Mouse (Mus musculus) right cerebral cortex, adult 18-20 months (tissue): ENCODE results near the gene Frs2.

Source experiments
- DNase-seq: peaks from one replicate; pipeline ENCODE4 v3.0.0; 2022; ENCODE audit warnings: mixed read lengths

The Frs2 gene

DNA sequence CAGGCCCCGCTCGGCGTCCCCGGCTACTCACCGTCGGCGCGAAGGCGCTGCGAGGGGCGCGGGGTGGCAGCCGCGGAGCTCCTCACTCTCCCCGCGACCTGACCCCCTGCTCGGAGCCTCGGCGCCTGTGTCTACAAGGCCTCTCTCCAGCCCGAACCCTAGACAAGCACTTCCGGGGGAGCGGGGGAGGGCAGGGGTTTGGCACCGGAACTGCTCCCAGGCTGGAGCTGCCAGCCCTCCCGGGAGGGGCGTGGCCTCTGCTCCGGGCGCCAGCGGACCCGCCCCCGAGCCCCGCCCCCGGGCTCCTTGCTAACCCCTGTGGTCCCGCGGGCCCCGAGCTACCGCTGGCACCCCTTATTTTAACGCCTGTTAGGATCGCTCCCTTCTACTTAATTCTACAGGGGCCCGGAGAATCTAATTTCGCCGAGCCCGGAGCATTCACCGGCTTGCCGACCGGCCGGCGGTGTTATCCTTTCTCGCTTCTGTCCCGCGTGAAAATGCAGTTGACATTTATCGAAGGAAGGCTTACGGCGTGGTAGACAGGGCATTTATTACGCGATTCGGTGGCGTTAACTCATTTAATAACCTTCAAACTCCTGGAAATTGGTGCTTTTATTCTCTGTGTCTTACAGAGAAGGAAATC lies at the start of gene Frs2:
Gene Frs2 (minus strand): TSS at position 174 of the 643 bp plus-strand sequence.
- DNase-seq, result peak; percentile 96

DNA sequence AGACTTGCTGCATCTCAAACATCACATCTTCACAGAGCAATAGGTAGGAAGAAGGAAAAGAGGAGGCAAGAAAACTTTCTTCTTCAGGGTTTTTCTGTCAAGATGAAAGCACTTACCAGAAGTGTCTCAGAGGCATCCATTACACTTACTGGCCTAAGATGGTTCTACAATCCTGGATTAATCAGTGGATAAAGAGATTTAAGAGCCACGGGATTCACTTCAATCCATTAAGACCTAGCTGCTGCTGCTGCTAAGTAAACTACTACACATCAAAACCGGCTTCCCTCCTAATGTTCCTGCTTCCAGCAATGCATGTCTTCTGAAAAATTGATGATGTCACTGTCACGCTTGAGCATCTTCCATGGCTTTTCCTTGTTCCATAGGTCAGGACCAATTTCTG lies 48.4 kb upstream of the Frs2 start:
- DNase-seq, result no peak

DNA sequence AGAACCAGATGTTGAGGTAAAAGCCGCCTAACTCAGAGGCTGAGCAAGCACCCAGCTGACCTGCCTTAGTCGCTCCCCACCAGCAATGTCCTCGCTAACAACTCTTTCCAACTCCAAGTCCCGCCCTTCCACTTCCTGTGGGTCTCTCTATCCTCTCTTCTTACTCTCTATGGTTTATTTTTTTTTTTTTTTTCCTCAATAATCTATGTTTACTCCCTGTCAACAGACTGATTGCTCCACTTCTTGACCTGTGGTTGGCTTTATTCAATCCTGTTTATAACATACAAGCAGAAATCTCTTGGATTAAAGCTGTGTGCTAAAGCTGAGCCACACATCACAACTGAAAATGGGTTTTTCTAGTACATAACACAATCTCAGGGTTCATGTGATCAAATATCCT lies 47.4 kb upstream of the Frs2 start:
- DNase-seq, result no peak

DNA sequence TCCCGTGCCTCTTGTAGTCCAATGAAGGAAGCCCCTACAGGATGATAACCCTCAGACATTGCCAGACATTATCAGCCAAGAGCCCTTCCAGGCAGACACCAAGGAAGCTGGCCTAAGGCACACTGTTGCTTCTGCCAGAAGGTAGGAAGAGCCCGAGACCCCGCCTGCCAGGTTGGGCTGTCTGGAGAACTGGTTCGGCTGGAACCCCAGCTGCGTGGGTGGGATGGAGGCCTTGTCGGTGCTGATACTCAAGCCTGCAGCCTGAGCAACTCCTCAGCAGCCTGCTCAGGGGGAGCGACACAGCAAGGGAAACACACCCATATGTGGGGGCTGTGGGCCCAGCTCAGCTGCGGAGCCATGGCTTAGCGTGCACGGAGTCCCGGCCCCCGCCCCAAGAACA lies 46.7 kb upstream of the Frs2 start:
- DNase-seq, result no peak

DNA sequence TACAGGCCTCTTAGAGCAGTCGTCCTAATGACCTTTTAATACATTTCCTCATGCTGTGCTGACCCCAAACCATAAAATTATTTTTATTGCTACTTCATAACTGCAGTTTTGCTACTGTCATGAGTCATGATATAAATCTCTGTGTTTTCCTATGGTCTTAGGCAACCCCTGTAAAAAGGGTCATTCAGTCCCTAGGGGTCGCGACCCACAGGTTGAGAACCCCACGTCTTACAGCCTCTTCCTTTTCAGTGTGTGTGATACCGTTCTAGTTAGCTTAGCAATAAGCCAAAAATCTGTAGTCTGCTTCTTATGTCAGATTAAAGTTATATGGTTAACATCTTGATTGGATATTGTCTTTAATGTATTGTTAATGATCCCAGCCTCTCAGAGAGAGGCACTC lies 45.0 kb upstream of the Frs2 start:
- no peak for DNase-seq

DNA sequence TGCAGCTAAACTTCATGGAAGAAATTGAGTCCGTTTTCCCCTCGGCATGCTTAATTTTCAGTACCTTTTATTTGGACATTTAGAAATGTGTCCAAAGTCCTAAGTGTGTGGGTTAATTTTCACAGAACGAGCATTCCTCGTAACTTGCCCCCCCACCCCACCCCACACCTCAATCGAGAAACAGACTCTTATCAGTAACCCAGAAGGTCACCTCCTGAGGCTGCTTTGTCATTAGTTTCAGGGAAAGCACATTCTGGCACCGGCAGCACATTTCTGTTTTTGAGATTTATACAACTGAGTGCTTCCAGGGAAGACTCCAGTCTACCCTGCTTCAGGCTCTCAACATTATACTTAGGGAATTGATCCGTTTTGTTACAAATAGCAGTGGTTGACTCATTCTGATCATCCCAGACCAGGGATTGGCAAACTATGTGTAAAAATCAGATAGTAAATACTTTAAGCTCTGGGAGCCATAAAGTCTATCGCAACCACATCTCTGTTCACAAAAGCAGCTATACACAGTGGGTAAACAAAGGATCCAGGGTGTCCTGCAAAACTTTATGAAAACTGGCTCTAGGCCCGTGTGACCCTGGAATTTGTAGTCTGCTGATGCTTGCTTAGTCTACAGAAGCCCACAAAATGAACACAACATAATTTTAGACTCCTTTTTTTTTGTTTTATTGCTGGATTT lies 37.2 kb upstream of the Frs2 start:
- DNase-seq, result no peak

DNA sequence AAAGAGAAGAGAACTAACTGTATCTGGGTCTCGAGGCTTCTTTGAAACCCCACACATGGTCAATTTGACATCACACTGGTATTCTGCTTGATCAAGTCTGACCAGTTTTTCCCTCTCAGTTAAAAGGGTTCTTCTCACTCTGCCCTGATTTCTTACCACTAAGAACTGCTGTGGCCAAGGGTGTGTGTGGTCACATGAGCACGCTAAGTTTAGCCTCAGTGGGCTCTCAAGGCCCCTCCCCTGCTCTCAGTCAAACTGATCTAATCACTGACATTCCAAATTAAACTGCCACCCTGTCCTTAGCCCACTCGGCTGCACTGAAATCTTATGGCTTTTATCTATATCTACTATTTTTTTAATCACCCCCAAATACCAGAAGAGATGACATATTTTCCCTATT lies 32.8 kb upstream of the Frs2 start:
- DNase-seq, result no peak

DNA sequence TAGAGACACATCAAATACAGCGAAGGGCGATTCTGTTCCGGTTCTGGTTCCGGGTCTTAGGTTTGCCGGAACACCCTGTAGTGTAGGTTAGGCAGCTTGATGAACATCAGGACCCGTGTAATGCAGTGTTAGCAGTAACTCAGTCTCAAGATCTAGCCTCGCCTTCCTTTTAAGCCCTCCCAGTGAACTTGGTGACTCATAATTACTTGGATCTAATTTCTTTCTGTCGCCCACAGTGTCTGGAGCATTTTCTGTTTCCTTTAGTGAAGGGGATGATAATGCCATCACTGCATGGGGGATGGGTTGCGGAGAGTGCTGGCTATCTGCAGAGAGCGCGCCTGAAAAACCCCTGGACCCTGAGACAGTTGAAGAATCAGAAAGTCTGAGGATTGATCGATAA lies 26.3 kb upstream of the Frs2 start:
- no peak for DNase-seq

DNA sequence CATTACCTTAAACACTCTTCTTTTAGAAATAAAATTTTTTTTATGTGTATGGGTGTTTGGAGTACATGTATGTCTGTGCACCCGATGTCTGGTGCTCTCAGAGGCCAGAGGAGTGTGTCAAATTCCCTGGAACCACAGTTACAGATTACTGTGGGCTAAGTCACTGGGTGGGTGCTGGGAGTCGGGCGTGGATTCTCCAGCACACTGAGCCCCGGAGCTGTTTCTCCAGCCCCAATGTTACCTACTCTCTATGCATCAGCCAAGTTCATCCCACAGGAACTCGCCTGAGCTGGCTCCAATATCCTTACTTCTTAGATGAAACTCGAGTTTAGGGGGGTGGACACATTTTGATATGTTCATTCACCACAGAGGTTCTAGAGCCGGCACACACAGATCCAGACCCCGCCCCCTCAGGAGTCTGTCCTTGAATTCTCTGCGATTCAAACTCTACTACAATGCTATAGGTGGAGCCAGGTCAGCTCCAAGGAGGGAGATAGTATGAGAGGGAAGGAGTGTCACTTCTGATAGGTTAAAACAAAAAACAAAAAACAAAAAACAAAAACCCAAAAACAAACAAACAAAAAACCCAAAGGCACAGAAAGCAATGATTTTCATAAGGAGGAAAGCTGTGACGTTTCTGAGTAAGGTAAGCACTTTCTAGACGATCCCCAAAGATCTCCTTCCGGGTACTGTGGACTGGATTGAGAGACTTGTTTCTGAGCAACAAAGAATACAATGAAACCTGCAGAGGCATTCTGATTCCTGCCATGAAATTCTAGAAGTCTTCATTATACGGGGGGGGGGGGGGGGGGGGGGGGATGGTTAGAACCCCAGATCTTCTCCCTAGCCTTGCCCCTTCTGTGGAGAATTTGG lies 25.5 kb upstream of the Frs2 start:
- DNase-seq, result no peak

DNA sequence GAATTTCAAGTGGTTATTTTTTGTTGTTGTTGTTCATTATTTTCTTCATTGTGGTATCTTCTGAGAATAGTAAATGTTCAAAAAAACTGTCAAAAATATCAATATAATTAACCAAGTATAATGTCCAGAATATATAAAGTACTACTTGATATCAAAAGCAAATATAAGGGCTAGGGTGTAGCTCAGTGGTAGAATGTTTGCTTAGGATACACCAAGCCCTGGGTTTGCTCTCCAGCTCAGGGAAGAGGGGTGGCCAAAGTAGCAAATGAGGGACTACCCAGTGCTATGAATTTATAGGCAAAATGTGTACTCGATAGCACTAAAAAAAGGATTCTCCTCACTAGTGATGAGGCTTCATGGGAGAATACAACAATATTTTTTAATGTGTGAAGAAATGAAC lies 24.8 kb upstream of the Frs2 start:
- DNase-seq, result no peak

DNA sequence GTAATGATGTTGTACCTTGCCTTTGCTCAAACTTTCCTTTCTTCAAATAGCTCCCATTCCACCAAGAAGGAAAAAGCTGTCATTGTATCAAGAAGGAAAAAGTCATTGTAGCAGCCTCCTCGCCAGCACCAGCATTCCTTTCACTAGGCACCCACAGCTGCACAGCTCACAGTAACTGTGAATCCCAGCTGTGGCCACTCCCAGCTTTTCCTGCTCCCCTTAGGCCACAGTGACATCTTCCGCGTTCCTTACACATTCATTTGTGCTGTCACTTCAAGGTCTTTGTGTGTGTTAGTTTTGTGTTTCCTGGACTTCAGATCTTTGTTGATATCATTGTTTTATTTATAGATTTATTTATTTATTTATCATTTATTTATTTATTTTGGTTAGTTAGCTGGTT lies 23.7 kb upstream of the Frs2 start:
- DNase-seq, result no peak

DNA sequence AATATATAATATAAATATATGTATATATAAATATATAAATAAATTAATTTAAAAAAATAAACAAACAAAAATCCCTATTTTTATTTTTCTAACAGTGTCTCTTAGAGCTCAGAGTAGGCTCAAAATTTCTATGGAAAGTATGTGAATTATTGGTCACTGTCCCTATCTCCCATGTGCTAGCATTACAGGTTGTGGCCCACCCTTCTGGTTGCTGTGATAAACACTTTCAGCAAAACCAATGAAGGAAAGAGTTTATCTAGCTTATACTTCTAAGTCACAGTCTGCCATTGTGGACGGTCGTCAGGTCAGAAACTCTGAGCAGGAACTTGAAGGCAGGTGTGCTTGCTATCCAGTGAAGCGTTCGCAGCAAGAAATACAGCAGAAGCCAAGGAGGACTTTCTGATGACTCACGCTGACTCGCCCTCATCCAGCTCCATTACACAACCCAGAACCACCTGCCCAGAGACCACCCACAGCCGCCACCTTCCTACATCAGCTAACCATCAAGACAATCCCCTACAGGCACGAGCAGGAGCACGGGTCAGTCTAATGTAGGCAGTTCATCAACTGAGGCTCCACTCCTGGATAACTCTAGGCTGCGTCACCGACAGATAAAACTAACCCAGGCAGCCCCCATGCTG lies 18.6 kb upstream of the Frs2 start:
- DNase-seq, result no peak

DNA sequence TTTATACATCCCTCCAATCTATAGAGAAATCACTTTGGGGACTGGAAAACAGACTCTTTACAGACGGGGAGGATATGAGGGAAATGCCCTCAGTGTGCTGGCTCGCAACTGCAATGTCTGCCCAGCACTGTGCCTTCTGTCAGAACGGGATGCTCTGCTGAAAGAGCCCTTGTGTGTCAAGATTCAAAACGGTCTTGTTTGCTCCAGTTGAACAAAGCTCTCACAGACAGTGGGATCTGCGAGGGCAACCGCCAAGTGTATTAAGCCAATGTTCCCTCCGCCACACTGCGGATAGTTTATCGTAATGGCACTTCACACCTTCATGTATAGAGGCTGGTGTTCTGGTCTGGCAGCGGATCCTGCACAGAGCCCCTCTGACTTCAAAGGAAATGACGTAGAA lies 14.3 kb upstream of the Frs2 start:
- DNase-seq, result no peak

DNA sequence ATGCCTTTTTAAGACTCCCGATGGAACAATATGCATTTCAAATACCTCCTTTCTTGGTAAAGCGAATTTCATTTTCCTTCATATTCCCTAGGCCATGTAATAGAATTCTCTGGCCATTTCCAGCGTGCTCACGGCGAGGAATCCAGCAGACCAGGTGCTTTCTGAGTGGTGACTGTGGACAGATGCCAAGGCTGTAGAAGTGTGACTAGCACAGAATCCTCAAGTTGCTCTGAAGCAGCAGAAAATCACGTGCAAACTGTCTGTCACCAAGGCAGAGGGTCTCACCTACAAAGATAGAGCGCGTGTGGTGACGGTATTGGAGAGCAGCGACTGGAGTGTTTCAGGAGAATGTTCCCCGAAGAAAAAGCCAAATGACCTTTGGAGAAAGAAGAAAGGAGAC lies 11.8 kb upstream of the Frs2 start:
- DNase-seq, result no peak

DNA sequence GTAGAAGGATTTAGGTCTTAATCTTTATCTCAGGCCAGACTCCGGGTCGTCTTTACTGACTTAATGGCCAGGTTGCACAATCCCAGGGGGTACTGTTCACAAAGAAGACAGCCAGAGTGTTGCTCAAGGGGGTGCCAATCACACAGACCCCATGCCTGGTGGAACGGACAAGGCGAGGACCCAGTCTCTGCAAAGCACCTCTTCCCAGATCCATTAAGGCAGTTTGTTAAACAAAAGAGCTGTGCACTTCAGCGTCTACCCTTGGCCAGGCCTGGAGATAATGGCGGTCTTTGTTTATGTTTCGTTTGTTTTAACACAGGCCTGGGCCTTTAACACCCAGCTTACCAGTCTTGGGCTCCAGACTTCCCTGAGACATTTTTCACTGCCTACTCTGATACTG lies 3.9 kb upstream of the Frs2 start:
- no peak for DNase-seq

DNA sequence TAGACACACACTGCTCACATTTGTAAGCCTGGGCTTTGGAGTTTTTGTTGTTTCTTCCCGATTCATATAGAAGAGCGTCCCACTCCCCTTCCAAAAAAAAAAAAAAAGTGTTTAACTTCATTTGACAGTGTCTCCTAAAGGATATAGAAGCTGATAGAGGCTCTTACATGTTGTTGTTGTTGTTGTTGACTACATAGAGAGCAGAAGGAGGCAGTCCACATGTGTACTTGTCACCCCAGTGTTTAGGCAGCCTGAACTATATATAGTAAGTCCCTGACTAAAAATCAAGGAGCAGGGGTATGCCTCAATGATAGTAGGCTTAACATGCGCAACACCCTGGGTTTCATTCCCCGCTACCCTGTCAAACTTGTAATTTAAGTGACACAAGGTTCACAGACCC lies 3.3 kb upstream of the Frs2 start:
- DNase-seq, result no peak

DNA sequence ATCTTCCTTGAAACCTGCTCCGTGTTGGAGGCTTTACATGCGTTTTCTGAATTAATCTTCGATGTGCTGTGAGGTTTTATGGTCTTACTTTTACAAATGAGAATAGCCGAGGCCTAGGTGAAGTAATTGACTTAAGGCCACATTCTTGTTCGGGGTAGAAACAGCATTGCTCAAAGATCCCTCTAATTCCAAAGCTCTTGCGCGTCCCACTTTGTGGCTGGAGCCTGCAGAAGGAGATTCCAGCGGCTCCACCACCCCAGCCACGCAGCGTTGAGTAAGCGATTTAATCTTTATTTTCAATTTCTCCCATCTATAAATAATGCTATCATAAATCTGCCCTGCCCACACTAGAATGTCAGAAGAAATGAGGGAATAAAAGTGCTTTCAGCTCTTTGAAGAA lies 2.9 kb upstream of the Frs2 start:
- DNase-seq, result no peak

DNA sequence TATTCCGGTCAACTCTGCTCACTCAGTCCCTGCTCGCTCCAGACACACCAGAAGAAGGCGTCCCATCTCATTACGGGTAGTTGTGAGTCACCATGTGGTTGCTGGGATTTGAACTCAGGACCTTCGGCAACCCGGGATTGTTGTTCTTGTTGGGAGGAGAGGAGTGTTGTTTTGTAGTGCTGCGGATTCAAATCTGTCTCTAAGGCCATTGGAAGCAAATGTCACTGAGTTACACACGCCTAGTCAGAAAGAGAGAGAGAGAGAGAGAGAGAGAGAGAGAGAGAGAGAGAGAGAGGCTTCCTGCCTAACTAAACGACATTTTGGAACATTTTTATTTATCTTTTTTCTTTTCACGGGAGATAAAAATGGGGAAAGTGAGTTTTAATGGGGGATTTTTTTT lies 2.4 kb upstream of the Frs2 start:
- no peak for DNase-seq

DNA sequence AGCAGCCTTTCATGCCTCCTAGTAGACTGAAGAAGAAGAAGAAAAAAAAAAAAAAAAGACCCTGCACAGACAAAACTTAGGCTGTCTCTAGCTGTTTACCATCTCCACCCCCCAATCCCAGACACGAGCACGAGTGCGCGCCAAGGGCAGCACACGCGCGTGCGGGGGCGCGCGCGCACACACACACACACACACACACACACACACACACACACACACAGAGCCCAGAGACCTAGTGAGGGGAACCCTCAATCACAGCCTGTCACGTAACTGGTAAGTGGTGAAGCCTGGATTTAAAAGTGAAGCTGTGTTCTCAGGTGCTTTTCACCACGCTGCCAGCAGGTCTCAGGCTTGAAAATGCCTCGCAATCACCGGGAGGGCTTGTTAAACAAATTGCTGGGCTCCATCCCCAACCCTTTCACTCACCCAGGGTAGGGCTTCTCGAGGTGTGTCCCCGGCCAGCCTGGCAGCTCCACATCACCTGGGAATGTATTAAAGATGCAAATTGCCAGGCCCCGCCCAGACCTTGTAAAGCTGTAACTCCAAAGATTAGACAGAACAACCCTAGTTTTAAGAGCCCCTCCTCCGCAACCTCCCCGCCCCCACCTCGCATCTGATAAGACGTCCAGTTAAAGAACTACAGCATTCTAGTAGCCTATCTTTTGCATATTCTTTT lies 1.7 kb upstream of the Frs2 start:
- DNase-seq, result no peak

DNA sequence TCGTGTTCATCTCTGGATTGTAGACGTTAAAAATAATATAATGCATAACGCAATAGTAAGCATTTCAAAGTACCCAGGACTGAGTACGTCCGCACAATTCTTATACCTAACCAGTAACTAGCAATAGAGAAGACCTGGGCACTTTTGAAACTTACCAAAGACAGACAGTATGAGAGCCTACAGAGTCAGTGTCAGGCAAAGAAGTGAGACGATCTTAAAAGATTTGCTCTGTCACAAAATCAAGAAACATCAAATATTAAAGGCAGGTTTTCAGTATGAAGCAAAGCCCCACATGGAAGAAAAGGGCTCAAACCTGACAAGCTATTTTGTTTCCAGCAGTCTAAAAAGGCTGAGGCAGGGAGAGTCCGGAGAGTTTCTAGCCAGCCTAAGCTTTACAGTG lies 907 bp upstream of the Frs2 start:
- no peak for DNase-seq

DNA sequence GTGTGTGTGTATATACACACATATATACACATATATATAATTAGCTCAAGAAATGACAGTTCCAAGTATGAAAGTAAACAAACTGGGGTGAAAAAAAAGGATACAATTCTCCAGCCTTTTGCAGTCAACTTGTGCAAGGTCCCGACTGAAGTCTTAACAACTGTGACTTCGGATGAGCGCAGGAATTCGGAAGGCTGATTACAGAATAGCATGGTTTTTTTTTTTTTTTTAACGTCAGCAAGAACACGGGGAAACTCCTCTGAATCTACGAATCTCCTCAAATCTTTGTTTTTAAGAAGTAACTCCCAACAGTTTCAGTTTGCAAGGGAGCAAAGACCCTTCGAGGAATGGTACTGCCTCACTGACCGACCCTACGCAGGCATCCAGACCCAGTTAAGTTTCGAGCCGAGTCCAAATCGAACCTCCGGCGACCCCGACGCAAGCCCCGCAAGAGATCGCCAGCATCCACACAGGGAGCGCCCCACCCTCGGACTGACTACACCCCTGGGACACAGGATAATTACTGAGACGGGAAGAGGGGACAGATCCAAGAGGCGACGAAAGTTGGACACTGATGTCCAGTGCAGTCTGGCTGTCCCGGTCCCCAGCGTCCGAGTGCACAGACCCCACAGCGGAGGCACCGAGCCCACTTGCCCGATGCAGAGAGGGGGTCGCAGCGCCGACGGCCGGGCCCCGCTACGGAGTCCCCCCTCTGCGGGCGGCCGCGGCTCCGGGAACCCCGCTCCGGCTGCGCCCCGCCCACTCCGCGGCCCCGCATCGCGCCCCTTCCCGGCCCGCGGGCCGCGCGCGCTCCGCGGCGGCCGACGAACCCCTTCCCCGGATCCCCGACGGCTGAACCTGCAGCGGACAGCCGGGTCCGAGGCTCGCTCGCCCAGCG lies 622 bp downstream of the Frs2 start:
- DNase-seq, result no peak

DNA sequence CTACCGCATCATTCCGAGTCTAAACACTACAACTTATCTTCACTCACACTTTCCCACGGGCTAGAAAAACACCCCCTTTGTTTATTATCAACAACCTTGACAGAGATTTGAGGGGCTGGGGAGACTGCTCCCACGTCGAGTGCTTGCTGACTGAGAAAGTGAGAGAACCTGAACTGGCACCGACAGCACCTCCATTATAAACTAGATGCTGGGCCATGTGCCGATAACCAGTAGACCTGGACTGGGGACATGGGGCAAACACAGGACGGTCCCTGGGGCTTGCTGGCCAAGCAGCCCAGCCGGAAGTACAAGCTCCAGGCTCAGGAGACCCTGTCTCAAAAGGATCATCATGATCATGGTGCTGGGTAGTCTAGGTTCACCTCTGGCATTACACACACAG lies 1.9 kb downstream of the Frs2 start:
- no peak for DNase-seq
